Mouse (Mus musculus): ENCODE results near the gene Prss33.
"Not testable (repeated sequence)": the region's sequence is repeated elsewhere in the genome, so short reads cannot be mapped to it uniquely, and the experiment has no call there.

Prss33 gene

DNA sequence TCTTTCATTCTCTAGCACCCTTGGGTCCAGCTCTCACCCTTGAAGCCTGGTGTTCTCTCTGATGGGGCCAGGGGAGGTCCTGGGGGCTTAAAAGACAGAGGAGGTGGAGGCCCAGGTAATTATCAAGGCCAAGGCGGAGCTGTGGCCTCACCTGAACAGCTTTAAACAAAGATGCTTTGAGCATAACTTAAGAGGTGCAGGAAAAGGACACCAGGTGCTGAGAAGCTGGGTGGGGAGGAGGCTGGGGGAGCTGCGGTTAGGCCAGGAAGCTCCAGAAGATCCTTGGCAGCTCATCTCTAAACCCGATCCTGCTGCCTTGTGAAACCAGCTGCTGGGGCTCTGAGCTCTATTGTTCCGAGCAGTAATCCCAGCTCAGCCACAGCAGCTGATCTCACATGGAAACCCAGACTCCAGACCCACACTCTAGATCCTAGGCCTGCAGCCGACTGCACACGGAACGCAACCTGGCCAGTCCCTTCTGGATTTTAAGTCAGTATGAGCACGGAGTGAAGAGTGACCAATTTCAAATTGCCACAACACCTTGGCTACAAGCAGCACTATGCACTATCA is at the start of gene Prss33:
Gene Prss33, minus strand, starts transcription at position 51 of the 570 bp plus-strand sequence.
- no peak for DNase-seq (ENCODE audit: low read depth)

DNA sequence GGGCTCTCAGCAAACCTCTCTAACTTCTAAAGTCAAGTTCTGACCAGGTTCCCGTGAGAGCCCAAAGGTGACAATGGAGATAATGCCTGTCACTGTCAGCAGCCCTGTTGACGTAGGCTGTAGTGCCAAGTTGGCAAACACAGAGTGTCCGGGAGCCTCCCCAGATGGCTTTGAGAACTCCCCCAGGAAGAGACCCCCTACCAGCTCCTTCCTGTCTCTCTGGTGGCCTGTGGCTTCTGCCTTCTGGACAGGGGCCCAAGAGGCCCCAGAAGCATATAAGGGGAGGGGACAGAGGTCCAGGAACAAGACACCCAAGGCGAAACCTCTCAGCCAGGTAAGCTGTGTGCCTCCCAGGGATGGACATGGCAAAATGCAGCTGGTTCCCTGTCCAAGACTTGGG is 44.7 kb upstream of the Prss33 start, which contains the start of the genes Dcpp1 and Dcpp2:
Gene Dcpp1, plus strand, starts transcription at position 301 of the 400 bp plus-strand sequence.
Gene Dcpp2, plus strand, starts transcription at position 305 of the 400 bp plus-strand sequence.
- DNase-seq (ENCODE audit: low read depth), result not testable (repeated sequence)

DNA sequence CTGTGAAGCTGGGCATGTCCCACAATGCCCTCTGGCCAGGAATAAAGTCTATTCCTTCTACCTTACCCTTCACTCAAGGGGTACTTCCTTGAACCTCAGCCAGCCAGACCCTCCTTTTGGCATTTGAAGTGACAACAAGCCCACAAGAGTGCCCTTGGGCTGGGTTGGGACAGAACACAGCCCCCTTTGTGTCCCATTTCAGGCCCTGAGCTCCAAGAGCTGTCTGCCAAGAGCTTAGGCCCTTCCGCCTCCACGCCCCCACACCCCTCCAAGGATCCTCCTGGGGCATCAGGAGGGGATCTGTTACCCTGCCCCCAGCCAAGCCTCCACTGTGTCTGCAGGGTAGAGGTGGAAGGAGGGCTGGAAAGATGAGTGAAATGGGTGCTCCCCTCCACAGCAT is 41.3 kb upstream of the Prss33 start:
- no peak for DNase-seq (ENCODE audit: low read depth)

DNA sequence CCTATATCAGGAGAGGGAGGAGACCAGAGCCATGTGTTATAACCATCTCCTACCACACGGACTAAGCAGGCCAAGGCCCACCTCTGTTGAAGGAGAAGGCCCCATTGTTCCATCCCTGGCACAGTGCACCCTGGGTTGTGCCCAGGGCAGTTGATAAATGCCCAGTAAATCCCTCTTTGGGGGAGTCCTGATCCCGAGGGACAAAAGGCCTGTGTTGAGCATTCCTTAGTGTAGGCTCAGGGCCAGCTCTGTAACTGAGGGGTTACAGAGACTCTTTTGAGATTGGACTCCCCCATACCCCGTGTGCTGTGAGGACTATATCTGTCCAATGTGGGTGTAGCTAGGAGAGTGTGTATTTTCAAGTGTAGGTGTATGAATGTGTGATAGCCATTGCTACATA is 40.9 kb upstream of the Prss33 start:
- no peak for DNase-seq (ENCODE audit: low read depth)

DNA sequence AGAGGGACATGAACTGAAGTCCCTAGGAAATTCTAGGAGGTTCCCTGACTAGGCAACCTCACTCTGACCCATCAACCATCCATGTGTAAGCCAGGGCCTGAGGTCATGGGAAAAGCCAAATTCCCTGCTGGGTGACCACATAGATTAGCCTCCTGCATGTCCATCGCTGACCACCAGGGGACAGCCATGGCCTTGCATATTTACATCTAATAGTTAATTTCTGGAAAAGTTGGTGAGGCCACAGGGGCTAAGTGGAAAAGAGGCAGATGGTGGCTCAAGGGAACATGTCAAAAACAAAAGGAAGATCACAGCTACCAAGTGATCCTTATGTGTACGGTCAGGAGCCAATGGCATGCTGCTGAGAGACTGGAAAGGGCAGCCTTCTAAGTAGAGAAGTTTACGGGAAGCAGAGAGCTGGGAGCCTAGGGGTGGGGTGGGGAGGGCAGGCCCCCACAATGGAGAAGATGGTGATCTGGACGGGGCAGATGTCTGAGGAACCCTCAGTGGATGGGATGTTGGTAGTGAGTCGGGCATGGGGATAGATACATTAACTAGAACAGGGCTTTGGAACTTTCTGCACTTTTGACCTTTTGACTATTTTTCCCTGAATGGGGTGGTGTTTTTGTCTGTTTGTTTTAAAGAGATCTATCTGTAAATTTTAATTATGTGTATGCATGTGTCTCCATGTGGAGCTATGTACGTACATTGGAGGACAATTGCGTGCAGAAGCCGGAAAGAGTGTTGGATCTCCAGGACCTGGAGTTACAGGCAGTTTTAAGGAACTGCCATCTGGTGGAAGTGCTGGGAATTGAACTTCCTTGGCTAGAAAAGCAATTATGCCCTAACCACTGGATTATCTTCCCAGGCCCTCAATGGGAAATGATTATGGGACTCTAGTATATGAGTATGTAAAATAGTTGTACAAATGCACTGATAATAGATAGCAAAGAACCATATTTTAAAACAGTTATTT is 38.3 kb upstream of the Prss33 start:
- peak; percentile 65 for DNase-seq (ENCODE audit: low read depth)

DNA sequence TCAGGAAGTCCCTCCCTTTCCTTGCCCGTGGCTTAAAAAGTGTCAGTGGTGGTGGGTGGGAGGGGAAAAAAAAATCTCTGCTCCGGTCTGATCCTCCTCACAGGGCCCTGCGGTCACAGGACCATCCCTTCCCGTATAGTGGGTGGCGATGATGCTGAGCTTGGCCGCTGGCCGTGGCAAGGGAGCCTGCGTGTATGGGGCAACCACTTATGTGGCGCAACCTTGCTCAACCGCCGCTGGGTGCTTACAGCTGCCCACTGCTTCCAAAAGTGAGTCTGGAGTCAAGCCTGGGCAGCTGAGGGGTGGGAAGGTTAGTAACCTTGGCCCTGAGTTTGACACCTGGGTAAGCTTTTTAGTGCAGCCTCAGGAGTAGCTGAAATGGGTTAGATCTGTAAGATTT is 32.7 kb upstream of the Prss33 start:
- peak; percentile 45 for DNase-seq (ENCODE audit: low read depth)

DNA sequence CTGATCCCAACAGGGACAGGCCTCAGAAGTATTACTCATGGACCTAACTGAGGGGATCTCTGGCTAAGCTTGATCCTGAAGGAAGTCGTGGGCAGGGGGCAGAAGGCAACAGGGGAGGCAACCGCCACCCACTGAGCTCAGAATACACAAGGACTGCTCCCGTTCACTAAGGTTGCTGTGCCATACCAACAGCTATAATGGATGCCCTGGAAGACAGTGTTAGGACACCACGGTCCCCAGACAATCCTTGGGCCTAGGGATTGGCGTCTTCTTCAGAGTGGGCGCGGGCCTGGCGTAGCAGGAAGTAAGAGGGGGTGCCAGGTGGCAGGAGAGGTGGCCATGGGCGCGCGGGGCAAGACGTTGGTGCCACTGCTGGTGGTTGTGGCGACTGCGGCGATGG is 31.9 kb upstream of the Prss33 start, which contains the start of gene Prss21:
Gene Prss21, plus strand, starts transcription at position 301 of the 400 bp plus-strand sequence.
- no peak for DNase-seq (ENCODE audit: low read depth)

- no peak for DNase-seq (ENCODE audit: low read depth)
Measured at GRCm38 (mm10) chr17:23862926-23863325, 27.1 kb upstream of the Prss33 start.

DNA sequence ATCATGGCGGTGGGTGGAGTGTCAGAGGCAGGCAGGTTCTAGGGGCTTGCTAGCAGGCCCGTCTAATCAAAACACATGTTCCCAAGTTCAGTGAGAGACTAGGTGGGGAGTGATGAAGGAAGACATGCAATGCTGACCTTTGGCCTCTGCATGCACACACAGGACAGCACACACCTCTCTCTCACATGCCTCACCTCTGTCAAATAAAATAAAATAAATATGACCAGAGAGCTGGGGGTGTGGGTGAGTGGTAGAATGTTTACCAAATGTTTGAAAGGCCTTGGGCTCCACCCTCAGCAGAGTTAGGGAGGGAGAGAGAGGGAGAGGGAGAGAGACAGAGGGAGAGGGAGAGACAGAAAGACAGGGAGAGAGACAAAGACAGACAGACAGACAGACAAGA is 22.1 kb upstream of the Prss33 start:
- no peak for DNase-seq (ENCODE audit: low read depth)

- DNase-seq (ENCODE audit: low read depth), result no peak
Measured at GRCm38 (mm10) chr17:23857193-23857592, 21.3 kb upstream of the Prss33 start.

GRCm38 (mm10) chr17:23854229-23854765 is 18.4 kb upstream of the Prss33 start:
- DNase-seq (ENCODE audit: low read depth), result no peak

DNA sequence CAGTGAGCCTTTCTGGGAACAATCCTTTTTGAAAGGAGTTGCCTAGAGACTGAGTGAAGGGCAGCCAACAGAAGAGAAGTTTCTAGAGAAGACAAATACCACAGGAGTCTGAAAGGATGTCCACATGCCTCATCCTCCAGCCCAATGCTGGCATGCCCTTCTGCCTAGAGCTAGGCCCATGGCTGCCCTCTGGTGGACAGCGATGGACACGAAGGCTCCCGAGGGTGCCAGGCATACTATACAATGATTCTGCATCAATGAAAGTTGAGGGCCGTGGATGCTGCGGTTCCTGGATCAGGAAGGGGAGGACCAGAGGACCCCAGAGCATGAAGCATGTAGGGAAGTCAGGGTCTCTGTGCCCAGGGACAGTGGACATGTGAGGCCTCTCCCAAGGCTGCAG is 17.4 kb upstream of the Prss33 start:
- DNase-seq (ENCODE audit: low read depth), result peak; percentile 76

DNA sequence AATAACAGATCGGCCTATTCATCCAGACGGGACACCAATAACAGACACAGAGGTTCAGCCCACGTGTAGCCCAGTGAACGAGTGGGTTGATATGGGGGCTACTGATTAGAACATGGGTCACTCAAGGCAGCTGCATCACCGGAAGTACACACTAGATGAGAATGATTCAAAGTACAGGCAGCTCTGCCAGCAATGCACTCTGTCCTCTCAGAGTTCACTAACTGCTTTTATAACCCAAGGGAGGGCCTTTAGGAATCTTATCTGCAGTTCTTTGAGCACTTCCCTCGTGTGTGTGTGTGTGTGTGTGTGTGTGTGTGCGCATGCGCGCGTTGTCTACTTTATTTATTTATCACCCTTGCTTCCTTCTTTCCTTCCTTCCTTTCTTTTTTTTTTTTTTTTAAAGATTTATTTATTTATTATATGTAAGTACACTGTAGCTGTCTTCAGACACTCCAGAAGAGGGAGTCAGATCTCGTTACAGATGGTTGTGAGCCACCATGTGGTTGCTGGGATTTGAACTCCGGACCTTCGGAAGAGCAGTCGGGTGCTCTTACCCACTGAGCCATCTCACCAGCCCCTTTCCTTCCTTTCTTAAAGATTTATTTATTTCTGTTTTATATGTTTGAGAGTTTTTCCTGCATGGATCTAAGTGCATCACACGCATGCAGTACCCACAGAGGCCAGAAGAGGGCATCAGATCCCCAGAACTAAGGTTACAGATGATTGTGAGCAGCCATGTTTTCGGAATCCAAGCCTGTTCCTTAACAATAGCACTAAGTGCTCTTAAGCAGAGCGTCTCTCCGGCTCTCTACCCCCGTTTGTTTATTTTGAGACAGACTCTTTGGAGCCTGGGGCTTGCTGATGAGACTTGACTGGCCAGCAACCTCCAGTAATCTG is 15.2 kb upstream of the Prss33 start:
- peak; percentile 75 for DNase-seq (ENCODE audit: low read depth)

GRCm38 (mm10) chr17:23850028-23850427 is 14.2 kb upstream of the Prss33 start:
- DNase-seq (ENCODE audit: low read depth), result peak; percentile 46

DNA sequence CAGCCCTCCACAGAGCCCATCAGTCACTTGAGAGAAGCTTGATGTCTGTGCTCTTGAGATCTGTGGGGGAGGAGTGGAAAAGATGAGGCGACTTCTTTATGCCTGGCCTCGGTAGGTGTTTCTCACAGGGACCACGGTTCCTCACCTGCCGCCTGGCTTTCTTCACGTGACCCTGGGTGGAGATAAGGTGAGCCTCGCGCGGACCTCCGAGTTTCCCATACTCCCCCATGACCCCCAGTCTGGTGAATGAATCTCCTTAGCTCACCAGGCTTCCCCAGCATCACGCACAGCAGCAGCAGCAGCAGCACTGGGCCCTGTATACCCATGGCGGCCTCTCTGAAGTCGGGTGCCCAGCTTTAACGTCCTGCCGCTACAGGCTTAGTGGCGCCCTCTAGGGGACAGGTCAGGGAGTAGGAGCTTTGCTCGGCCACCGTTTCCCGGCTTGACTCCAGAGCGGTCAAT is 8.0 kb upstream of the Prss33 start, which contains the start of the genes Prss32 and Prss41:
Gene Prss32, plus strand, starts transcription at position 44 of the 462 bp plus-strand sequence.
Gene Prss41, minus strand, starts transcription at position 361 of the 462 bp plus-strand sequence.
- peak; percentile 63 for DNase-seq (ENCODE audit: low read depth)

GRCm38 (mm10) chr17:23843141-23843811 is 7.4 kb upstream of the Prss33 start:
- no peak for DNase-seq (ENCODE audit: low read depth)

GRCm38 (mm10) chr17:23841145-23841544 is 5.3 kb upstream of the Prss33 start:
- DNase-seq (ENCODE audit: low read depth), result peak; percentile 80

DNA sequence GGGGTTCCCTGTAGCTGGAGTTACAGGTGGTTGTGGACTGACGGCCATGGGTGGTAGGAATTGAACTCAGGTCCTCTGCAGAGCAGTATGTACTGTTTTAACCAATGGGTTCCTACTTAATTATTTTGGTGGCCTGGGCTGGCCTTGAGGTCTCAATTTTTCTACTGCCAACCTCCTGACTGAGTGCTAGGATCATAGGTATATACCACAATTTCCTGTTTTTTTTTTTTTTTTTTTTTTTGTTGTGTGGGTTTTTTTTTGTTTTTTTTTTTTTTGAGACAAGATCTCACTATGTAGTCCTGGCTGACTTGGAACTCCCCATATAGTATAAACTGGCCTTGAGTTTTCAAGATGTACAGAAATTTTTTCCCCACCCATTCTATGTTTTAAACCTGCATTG is 4.7 kb downstream of the Prss33 start:
- no peak for DNase-seq (ENCODE audit: low read depth)

- peak; percentile 95 for DNase-seq (ENCODE audit: low read depth)
Measured at GRCm38 (mm10) chr17:23829064-23829619, 6.7 kb downstream of the Prss33 start, which contains the start of gene Elob. Elob (minus strand) TSS chr17:23829136.

GRCm38 (mm10) chr17:23828271-23829001 is 7.4 kb downstream of the Prss33 start:
- DNase-seq (ENCODE audit: low read depth), result peak; percentile 53

Data from 416B (cell line).